In the genomic region with DNA sequence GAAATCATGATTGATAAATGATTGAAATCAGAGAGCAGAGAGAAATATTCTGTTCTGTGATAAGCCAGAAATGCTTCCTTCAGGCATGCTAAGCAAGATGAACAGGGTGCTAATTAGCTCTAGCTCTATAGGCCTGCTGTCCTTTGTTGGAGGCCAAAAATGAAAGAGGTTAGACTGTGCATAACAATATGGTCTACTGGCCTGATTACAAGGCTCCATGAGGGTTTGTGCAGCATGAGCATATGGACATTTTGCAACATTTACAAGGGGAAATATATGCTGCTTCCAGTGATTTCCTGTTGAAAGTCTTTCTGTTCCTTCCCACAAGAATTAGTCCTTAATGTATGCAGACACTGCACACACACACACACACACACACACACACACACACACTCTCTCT, we compare ENCODE assay signal across 16 mouse cellular contexts.
DNase-seq lines count a peak whose midpoint lies in the region; ATAC-seq and TF ChIP-seq lines count a peak whose summit lies in the region.
"Had no signal": no experiment of that assay in that cellular context is flagged by ENCODE, and none has a peak within 500 bp of the region (broad histone marks: within the 10 kb centered on the region; RNA-seq: fewer than 3 reads in every experiment).

No protein-coding gene starts in this region.

- TF ChIP-seq CTCF in brain, embryonic 14.5 days (IDR thresholded peaks at IDR 0.05; ENCODE audit: borderline replicate concordance, extremely low read depth, insufficient read depth, insufficient read length): no peak

- H3K4me1 ChIP-seq in hindbrain, embryonic 16.5 days (ENCODE audit: control insufficient read depth, insufficient read depth, low read depth, low read length): no peaks in the 10 kb centered on the region
- no peaks in the 10 kb centered on the region for H3K4me1 ChIP-seq in hindbrain, embryonic 11.5 days (replicated peaks; ENCODE audit: control insufficient read depth, insufficient read depth, low read length)
- H3K4me1 ChIP-seq: limb, embryonic 12.5 days; liver, embryonic 12.5 days; neural tube, embryonic 13.5 days had no signal

- no peak overlapping the region for H3K4me3 ChIP-seq in hindbrain, embryonic 16.5 days (ENCODE audit: low read length)
- H3K4me3 ChIP-seq in hindbrain, embryonic 11.5 days (ENCODE audit: low read depth, low read length): no peak overlapping the region
- H3K4me3 ChIP-seq: limb, embryonic 12.5 days; liver, embryonic 12.5 days; neural tube, embryonic 13.5 days had no signal

- no peaks in the 10 kb centered on the region for H3K9me3 ChIP-seq in hindbrain, embryonic 16.5 days (ENCODE audit: control insufficient read depth, low read length)
- H3K9me3 ChIP-seq in hindbrain, embryonic 11.5 days (ENCODE audit: control insufficient read depth, low read length): no peaks in the 10 kb centered on the region
- H3K9me3 ChIP-seq: limb, embryonic 12.5 days; liver, embryonic 12.5 days; neural tube, embryonic 13.5 days had no signal

- no peak overlapping the region for H3K9ac ChIP-seq in hindbrain, embryonic 16.5 days (ENCODE audit: low read depth, low read length)
- H3K9ac ChIP-seq in hindbrain, embryonic 11.5 days (ENCODE audit: low read depth, low read length): no peak overlapping the region
- H3K9ac ChIP-seq: limb, embryonic 12.5 days; liver, embryonic 12.5 days; neural tube, embryonic 13.5 days had no signal

- DNase-seq in hindbrain, embryonic 11.5 days (ENCODE audit: low spot score): no peak
- DNase-seq in brain, embryonic 14.5 days (ENCODE audit: low read depth): peak; percentile 82
- DNase-seq in cerebellum, adult 11-12 months: peak; percentile 78
- DNase-seq in cerebellum, postnatal 14 days: peak; percentile 36 to 66
- no peak for DNase-seq in retina, postnatal 1 day
- no peak for DNase-seq in Muller cell, postnatal 12 days (ENCODE audit: inconsistent ontology term)
- DNase-seq: gastrocnemius, postnatal 25 days; kidney, adult 9 months; kidney, postnatal 25 days; lung, adult 2 months; lung, postnatal 36 days; thymus, postnatal 25 days had no signal

- H3K27me3 ChIP-seq in hindbrain, embryonic 16.5 days (replicated peaks; ENCODE audit: control insufficient read depth, insufficient read depth, low read length): no peaks in the 10 kb centered on the region
- H3K27me3 ChIP-seq in hindbrain, embryonic 11.5 days (ENCODE audit: control insufficient read depth, insufficient read depth, low read length): no peaks in the 10 kb centered on the region
- H3K27me3 ChIP-seq: limb, embryonic 12.5 days; liver, embryonic 12.5 days; neural tube, embryonic 13.5 days had no signal

- no peak overlapping the region for H3K4me2 ChIP-seq in hindbrain, embryonic 16.5 days (ENCODE audit: low read length)
- no peak overlapping the region for H3K4me2 ChIP-seq in hindbrain, embryonic 11.5 days (replicated peaks; ENCODE audit: low read depth, low read length)
- H3K4me2 ChIP-seq: limb, embryonic 12.5 days; liver, embryonic 12.5 days; neural tube, embryonic 13.5 days had no signal

- no peak overlapping the region for H3K27ac ChIP-seq in hindbrain, embryonic 16.5 days (ENCODE audit: low read depth, low read length)
- no peak overlapping the region for H3K27ac ChIP-seq in hindbrain, embryonic 11.5 days (ENCODE audit: low read depth, low read length)
- H3K27ac ChIP-seq: limb, embryonic 12.5 days; liver, embryonic 12.5 days; neural tube, embryonic 13.5 days had no signal

- no peaks in the 10 kb centered on the region for H3K36me3 ChIP-seq in hindbrain, embryonic 16.5 days (ENCODE audit: control insufficient read depth, insufficient read depth, low read length)
- no peaks in the 10 kb centered on the region for H3K36me3 ChIP-seq in hindbrain, embryonic 11.5 days (ENCODE audit: control insufficient read depth, insufficient read depth, low read length)
- H3K36me3 ChIP-seq: limb, embryonic 12.5 days; liver, embryonic 12.5 days; neural tube, embryonic 13.5 days had no signal

- no peak for TF ChIP-seq POLR2A in brain, embryonic 14.5 days (IDR thresholded peaks at IDR 0.05; ENCODE audit: borderline replicate concordance, extremely low read depth, insufficient read depth, insufficient read length, poor library complexity, severe bottlenecking)

- peak; percentile 65; the same call in 1 of the 2 replicates for ATAC-seq in hindbrain, embryonic 16.5 days
- ATAC-seq in hindbrain, embryonic 11.5 days (ENCODE audit: low FRiP score): no peak
- ATAC-seq: liver, embryonic 12.5 days had no signal

Comparison
In these comparisons a context has a peak if more than half of its experiments do, and no peak if none do; other contexts are left out.
1. DNase-seq: peak in brain, embryonic 14.5 days (single experiment), cerebellum, adult 11-12 months (single experiment) and cerebellum, postnatal 14 days (2 of 2); none in hindbrain, embryonic 11.5 days (single experiment), retina, postnatal 1 day (single experiment) and Muller cell, postnatal 12 days (single experiment).